Mouse (Mus musculus): ENCODE measurements around the gene Gm9513.

The Gm9513 gene

DNA sequence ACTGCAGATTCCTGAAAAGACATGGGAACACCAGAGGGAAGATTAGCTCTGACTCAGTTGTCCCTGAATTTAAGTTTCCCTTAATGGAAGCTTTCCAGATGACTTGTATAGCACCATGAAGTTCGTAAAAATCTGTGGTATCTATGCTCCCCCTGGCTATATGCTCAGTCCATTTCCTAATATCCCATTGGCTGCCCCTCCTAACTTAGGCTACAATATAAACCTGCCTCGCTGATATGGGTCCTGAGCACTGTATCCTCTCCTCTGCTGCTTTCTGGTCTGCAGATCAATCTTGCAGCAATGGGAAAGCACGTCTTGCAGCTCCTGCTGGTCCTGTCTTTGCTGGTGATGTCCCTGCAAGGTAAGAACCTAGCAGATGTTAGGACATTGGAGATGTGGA lies at the start of gene Gm9513:
Gene Gm9513, plus strand, starts transcription at position 301 of the 400 bp plus-strand sequence.
- DNase-seq = no peak

DNA sequence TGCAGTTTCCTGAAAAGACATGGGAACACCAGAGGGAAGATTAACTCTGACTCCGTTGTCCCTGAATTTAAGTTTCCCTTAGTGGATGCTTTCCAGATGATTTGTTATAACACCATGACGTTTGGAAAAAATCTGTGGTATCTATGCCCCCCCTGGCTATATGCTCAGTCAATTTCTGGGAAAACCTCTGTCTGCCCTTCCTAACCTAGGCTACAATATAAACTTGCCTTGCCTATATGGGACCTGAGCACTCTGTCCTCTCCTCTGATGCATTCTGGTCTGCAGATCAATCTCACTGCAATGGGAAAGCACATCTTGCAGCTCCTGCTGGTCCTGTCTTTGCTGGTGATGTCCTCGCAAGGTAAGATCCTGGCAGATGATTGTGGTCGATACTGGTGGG lies 43.9 kb upstream of the Gm9513 start, which contains the start of gene Gm7257:
Gene Gm7257, plus strand, starts transcription at position 301 of the 400 bp plus-strand sequence.
- no peak for DNase-seq

DNA sequence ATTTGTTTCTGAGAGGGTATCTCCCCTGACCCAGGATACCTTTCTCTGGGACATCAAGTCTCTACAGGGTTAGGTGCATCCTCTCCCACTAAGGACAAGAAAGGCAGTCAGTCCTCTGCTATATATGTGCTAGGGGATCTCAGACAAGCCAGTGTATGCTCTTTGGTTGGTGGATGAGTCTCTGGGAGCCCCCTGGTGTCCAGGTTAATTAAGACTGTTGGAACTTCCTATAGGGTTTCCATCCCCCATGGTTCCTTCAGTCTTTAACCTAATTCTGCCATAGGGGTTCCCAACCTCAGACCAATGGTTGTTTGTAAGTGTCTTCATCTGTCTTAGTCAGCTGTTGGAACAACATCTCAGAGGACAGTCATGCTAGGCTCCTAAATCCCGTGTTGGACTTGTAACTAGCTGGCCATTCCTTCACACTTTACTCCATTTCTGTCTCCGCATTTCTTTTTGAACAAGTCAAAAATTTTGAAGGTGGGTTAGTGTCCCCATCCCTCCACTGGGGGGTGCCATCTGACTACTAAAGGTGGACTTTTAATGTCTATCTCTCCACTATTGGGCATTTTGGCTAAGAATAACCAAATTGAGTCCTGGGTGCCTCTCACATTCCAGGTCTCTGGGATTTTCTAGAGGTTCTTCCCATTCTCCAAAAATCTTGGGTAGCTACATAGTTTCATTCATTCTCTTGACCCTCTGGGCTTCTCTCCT lies 40.2 kb upstream of the Gm9513 start:
- no peak for DNase-seq

DNA sequence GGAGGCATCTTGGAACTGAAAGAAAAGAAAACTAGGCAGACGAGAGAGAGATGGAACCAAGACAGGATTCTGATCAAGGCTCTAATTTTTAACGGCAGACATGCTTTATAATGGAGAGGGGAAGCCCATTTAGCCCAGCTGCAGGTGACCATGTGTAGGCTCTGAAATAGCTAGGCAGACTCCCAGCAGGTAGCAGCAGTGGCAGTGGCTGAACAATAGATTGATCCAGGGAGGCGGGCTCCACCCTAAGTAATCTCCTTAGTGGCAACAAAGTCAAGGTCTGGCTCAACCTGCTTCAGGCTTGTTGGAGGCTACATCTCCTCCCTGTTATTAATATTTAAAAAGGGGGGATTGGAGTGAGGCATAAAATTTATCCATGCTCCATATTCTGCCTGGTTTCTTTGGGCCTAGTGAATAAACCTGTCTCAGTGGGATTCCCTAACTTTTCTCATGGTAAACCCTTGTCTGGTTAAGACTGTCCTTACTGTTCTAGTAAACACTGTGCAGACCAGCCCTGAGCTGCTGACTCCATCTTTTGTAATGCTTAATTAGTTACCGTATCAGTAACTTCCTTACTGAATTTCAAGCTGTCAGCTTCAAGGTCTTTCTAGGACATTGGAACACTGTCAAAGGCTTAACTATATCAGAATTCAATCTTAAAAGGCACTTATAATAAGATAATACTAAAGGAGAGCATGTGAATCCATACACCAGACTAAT lies 19.2 kb downstream of the Gm9513 start:
- no peak for DNase-seq

DNA sequence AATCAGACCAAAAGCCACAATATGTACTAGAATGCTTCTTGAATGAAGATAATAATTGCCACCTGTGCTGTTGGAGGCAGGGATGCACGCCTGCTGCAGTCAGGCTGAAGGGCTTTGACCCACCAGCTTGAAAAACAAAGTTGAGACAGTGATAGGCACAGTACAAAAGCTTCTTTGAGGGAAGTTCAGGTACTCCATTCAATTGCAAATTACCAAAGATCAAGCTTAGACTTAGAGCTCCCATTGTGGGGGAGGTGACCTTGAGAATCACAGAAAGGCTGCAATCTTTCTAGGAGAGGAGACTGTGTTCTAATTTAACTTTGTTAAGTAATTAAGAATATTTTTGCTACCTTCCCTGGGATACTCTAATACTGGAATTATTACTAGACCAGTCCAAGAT lies 20.4 kb downstream of the Gm9513 start:
- DNase-seq = no peak

DNA sequence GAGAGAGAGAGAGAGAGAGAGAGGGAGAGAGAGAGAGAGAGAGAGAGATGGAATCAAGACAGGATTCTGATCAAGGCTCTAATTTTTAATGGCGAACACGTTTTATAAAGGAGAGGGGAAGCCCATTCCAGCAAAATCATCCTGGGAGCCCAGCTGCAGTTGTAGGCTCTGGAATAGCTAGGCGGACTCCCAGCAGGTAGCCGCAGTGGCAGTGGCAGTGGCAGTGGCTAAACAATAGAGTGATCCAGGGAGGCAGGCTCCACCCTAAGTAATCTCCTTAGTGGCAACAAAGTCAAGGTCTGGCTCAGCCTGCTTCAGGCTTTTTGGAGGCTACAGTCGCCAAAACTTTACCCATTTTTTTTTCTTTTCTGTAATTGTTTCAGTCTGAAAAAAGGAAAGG lies 28.8 kb downstream of the Gm9513 start:
- DNase-seq = no peak

Data from retina, postnatal 1 day (tissue).